Mouse (Mus musculus): ENCODE data around the gene Lrrc75a. TPM values are rescaled to one million over a fixed set of nuclear protein-coding genes. Genes with fewer than 3 reads are reported as not detected.

The Lrrc75a gene
- total RNA-seq, 1 experiment from 2014 or later: 44.9 TPM

DNA sequence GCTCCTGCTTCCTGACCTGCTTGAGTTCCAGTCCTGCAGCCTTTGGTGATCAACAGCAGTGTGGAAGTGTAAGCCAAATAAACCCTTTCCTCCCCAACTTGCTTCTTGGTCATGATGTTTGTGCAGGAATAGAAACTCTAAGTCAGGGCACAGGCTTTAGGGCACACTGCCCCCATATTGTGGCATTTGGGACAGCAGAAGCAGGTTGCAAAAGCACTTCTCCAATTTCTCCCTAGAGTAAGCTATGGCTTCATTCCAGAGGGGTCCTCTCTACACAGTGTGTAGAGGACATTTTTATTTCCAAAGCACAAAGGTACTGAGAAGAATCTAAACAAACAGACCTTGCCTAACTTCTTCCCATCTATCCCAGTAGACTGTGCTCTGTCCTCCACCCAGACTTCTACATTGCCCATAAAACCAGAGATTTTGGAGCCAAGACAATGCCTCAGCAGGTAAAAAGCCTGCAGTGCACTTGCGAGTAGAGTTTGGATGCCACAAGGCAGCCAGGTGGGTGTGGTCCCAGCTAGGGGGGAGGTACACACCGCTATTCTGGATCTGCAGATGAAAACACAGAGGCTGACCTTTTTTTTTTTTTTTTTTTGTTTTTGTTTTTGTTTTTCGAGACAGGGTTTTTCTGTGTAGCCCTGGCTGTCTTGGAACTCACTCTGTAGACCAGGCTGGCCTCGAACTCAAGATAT, 26.6 kb downstream of the Lrrc75a start:
- no peak for DNase-seq

DNA sequence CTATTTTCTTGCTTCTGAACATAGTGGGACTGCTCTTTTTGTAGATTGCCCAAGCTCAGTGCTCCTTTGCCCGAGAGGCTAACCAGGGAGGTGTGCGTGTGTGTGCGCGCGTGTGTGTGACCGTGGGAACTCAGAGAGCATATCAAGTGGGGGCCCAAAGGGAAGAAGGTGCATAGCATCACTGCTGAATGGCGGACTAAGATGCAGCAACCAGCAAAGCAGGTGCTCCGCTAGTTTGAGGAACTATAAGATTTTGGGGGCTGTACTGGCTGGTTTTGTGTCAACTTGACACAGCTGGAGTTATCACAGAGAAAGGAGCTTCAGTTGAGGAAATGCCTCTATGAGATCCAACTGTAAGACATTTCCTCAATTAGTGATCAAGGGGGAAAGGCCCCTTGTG, 27.2 kb downstream of the Lrrc75a start:
- no peak for DNase-seq

- DNase-seq: no peak
Observed at GRCm38 (mm10) chr11:62615456-62615855, 32.9 kb downstream of the Lrrc75a start.

DNA sequence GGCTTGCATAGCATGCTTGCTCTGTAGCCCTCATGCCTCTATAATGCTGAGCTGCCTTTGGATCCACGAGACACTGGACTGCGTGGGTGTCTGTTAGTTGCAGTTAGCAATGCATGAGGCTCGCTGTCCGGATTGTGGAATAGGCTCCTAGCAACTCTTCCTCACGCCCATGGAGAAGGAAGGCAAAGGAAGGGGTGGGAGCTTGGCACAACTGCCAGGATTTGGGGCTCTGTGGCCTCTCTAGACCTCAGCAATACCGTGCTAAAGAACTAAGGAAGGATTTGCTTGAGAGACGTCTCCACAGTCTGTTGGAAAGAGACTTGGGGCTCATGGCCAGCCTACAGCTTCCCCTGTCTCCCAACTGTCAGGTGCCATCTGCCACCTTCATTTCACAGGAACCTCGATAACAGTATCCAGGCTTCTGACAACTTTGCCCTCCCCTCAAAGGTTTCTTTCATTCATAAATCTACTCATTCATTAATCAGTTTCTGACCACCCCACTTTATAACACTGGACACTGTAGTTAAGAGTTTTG, 33.4 kb downstream of the Lrrc75a start:
- no peak for DNase-seq

GRCm38 (mm10) chr11:62613657-62614365, 34.5 kb downstream of the Lrrc75a start:
- DNase-seq: peak; percentile 91

DNA sequence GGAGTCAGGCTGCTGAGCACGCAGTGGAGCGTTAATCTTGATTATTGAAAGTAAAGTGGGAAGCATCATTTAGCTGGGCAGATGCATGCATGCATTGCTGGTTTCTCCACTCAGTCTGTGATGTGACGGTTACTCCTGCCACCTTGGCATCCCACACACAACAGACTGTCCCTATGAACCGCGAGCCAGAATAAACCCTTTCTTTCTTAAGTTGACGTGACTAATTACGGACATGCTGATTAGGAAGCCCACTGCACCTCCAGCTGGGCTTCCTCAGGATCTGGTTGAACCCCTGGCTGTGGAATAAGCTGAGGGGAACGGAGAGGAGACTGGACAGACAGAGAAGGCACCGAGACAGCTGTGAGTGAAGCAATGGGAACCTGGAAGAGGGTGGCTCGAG, 35.7 kb downstream of the Lrrc75a start:
- no peak for DNase-seq

DNA sequence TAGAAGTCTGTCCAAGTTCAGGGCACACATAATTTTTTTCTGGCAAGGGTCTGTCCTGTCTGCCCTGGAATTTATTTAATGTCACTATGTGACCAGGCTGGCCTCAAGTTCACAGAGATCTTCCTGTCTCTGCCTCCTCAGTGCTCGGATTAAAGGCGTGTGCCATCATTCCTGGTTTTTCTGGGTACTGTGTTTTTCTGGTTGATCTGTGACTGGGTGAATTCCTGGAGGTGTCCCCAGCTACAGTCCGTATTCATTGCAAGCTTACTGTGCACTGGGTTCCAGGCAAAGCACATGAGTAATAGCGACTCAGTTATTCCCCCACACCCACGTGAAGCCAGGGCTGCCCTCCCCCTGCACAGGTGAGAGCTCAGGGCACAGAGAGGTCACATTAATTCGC, 38.0 kb downstream of the Lrrc75a start:
- DNase-seq: no peak

DNA sequence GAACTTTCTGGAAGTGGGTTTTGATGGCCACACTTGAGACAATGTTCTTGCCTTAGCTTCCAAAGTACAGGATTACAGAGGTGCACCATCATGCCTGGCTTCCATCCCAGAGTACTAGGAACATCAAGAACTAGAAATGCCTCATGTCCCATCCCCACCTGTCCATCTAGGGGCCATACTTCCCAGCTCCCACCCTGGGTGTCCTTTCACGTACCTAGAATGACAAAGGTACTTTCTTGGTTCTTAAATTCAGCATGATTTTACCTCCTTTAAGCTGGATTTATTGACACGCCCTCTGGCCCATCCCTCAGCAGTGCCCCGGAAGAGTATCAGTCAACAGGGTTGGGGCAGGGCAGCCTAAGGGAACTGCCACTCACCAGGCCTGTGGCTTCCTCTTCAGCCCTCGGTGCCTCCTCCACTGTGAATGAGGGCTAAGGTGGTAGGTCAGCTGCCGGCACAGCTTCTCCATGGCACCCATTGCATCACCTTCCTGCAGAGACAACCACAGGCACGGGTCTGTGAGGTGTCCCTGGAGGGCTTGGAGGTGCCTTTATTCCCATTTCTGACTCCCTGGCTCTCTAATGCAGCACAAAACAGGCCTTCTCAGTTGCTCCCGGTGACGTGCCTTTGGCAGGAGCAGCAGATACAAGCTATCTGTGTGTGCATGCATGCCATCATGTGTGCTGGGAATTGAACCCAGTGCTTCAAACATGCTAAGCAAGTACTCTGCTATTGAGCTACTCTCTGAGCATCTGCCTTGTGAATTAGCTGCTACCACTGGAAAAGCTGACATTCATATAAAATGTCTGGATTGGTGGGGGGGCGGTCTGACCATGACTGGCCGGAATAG, 39.3 kb downstream of the Lrrc75a start:
- DNase-seq: no peak

DNA sequence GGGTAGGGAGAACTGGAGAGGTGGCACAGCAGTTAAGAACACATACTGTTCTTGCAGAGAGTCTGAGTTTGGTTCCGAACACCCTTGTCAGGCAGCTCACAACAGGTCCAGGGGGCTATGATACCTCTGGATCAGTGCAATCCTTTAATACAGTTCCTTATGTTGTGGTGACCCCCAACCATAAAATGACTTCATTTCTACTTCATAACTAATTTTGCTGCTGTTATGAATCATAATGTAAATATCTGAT, 40.4 kb downstream of the Lrrc75a start:
- no peak for DNase-seq

DNA sequence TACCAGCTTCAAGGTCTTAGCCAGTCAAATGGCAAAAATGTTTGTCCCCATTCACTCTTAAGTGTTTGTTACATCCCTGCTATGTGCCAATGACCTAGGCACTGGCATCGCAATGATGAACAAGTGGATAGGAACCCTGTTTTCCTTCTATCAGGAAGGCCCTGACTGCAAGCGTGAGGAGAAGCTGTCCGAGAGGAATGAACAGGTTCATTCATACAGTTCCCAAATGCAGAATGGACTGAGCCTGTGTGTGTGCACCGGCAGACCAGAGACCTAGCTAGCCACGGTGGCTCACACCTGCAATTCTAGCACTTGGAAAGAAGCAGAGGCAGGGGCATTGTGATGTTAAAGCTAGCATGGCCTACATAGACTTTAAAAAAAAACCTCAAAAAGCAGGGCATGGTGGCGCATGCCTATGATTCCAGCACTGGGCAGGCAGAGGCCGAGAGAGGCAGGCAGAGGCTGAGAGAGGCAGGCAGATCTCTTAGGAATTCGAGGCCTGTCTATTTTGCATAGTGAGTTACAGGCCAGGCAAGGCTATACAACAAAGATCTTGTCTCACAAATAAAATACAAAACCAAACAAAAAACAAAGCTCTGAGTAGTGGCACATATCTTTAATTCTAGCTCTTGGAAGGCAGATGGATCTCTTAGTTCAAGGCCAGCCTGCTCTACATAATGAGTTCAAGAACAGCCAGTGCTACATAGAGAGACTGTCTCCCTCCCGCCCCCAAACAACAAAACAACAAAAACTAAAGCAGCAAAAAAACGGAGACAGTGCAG, 41.0 kb downstream of the Lrrc75a start:
- no peak for DNase-seq

DNA sequence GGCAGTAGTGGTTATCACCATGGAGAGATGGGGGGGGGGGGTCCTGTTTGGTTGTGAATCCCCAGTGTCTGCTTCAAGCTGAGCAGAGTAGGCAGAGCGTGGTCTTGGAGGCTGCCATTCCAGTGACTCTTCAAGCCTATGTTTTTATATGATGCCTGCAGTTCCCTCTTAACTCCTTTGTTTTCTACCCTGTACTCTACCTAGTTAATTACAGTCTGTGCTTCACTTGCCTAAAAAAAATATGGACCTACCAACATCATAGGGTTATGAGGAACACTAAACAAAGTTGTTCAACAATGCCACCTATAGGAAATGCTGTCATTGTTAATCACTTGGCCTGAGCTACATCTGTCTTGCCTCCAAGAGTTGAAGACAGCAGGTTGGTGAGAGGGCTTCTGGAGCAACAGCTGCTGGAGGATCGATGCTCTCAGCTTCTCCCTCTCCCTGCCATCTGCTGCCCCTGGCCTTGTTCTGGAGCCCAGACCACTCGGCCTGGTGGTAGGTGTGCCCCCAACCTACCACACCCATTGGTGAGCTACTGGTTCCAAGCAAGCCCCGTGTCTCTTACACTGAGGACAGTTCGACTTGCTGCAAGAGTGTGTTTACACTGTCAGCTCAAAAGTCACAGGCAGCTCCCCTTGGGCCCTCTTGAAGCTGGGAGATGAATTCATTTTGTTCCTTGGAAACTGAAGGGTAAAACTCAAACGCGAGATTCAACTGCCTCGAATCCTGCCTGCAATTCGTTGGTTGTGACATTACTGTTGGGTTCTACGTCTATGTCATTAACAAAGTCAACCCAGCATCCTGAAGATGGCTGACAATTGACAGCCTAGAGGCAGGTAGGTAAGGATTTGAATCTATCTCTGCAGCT, 41.8 kb downstream of the Lrrc75a start:
- DNase-seq: no peak

GRCm38 (mm10) chr11:62605619-62606298, 42.6 kb downstream of the Lrrc75a start:
- DNase-seq: no peak

GRCm38 (mm10) chr11:62604886-62605618, 43.3 kb downstream of the Lrrc75a start:
- no peak for DNase-seq

- DNase-seq: no peak
Observed at GRCm38 (mm10) chr11:62604123-62604706, 44.1 kb downstream of the Lrrc75a start.

DNA sequence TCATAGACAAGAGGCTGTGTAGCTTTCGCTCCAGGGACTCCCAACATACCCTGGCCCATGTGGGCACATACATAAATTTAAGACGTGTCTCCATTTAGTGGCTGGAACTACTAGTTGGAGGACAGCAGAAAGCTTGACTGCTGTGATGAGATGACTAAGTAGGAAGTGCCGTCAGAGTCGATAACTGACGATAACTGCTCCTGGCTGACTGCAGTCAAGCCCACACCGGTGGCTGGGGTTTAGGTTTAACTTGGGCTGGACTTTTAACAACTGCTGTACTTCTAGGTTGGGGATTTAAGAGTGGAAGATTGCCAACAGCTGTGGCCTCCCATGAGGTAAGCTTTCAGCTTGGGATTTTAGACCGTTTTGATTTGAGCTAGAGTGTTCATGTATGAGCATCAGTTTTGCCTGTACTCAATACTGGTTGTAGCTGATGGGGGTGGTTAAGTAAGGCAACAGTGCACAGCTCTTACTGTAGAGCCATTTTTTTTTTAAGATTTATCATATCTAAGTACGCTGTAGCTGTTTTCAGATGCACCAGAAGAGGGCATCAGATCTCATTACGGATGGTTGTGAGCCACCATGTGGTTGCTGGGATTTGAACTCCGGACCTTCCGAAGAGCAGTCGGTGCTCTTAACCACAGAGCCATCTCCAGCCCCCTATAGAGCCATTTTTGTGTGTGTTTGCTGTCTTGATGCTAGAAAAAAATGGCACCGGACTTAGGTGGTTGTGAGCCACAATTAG, 44.8 kb downstream of the Lrrc75a start:
- DNase-seq: no peak

DNA sequence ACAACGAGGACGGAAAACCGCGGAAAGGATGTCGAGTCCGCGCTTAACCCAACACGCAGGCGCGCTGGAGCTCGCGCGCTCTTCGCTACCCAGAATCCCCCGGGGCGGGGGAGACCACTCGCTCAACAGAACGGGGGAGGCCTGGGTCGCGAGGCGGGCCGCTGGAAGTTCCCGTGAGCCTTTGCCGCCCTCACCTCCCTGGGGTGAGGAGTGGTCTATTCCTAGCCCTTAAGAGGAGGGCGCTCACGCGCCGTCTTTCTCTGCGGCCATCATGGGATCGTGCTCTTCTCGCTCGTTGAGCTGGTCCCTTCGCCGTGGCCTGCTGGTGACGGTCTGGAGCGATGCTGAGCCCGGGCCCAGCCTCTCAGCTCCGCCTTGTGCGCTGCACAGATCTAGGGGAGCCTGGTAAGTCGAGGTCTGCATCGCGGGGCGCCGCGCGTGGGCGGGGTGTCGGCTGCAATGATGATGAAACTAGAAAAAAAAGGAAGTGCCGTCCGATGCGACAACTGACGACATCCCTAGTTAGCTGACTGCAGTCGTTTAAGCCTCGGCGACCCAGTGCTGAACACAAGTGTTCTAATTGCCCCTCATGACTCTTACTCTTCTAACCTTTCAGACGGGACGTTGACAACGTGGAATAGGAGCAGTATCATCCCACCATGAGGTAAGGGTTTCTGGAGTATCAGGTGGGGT, 45.6 kb downstream of the Lrrc75a start:
- peak; percentile 96 for DNase-seq

- DNase-seq: no peak
Observed at GRCm38 (mm10) chr11:62601732-62602618, 46.3 kb downstream of the Lrrc75a start.

All from adrenal gland, postnatal 25 days (tissue).